Mouse (Mus musculus) heart, adult 11 months (tissue): Measurements from ENCODE around the gene Cbr3.
"Not testable (repeated sequence)": the region's sequence is repeated elsewhere in the genome, so short reads cannot be mapped to it uniquely, and the experiment has no call there.

Experiments used
- DNase-seq: peaks from one replicate; pipeline ENCODE4 v3.0.0; 2022

Gene Cbr3

DNA sequence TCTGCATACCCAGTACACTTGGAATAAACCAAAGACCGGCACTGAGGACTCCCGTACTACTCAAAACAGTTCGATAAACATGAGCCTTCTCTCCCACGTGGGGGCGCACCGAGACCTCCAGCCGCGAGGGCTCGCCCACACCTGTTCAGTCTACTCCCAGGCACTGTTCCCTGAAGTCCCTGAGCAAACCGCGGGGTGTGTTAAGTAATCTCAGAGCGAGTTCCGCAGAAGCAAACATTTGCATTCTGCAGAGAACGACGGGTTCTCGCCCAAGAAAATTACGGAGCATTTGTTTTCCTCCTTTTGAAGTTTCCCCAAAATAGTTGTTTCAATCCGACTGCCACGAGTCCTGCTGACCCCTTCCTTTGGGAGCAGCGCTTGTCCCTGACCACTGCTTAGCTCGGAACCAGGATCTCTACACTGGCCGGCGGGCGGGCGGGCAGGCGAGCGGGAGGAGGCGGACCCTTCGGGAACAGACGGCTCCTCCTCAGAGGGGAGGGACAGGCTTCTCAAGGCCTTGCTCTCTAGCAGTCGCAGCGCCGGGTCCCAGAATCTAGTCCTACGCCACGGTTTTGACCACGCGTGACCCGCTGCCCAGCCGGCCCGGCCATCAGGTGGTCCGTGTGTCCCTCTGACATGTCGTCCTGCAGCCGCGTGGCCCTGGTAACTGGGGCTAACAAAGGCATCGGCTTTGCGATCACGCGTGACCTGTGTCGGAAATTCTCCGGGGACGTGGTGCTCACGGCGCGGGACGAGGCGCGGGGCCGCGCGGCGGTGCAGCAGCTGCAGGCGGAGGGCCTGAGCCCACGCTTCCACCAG is at the start of gene Cbr3:
TSS of gene Cbr3 (plus strand) at position 527 of the 819 bp plus-strand sequence.
- DNase-seq, result peak; percentile 98

DNA sequence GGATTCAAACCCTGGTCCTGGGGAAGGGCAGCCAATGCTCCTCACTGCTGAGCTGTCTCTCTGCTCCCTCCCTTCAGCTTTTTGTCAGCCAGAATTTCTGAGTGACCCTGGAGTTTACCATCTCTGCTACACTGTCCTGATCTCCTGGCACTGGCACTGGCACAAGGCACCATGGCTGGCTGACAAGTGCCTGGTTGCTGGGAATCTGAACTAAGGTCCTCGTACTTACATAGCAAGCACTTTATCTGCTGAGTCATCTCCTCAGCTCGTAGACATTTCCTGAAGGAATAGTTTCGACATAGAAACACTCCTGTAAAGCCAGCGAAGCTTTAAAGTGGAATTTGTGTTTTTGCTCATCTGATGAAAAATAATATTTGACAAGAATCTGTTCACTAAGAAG is 39.0 kb upstream of the Cbr3 start:
- no peak for DNase-seq

- DNase-seq, result peak; percentile 75
Observed at GRCm38 (mm10) chr16:93648441-93649183, 34.4 kb upstream of the Cbr3 start.

DNA sequence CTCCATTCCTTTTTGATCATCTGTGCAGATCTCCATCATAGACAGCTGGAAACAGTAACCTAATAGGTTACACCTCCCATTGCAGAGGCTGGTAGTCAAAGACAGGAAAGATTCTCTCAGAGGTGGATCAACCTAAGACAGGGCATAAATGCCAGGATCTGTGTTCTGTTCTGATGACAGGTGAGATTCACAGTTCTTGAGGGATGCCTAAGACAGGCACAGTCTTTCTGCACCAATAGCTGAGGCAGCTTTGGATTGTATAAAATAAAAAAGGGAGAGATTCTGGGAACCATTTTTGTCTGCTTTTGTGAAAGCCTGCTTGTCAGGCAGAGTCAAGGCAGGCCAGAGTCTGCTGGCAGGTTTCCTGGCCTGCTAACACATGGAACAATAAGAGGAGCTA is 15.0 kb upstream of the Cbr3 start:
- DNase-seq, result no peak

DNA sequence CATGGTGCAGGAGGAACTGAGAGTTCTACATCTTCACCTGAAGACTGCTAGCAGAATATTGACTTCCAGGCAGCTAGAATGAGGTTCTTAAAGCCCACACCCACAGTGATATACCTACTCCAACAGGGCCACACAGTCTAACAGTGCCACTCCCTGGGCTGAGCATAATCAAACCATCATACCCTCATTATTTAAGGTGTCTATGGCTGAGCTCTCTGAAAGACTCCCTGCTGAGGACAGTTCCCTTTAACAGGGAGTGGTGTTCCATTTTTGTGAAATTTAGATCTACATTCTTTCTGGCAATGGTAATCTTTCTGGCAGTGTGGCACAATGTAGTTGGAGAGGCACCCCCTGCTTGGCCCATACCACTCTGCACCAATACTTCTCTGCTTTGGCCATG is 13.5 kb upstream of the Cbr3 start:
- no peak for DNase-seq

GRCm38 (mm10) chr16:93670466-93670865 is 12.5 kb upstream of the Cbr3 start:
- not testable (repeated sequence) for DNase-seq

GRCm38 (mm10) chr16:93671064-93671463 is 12.0 kb upstream of the Cbr3 start:
- DNase-seq, result no peak

DNA sequence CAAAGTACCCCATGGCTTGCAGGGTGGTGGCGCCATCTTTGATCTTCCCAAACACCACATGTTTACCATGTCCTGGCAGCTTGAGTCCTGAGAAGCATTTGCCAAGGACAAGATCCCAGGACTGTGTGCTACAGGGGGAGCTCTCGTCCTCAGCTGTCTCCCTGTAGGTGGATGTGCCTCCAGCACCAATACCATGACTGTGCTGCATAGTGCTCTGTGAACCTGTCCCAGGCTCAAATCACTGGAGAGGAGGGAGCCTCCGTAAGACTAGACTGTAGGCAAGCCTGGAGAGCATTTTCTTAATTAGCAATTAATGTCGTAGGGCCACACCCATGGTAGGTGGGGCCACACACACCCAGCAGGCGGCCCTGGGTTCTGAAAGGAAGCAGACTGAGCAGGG is 6.6 kb upstream of the Cbr3 start:
- peak; percentile 79 for DNase-seq

DNA sequence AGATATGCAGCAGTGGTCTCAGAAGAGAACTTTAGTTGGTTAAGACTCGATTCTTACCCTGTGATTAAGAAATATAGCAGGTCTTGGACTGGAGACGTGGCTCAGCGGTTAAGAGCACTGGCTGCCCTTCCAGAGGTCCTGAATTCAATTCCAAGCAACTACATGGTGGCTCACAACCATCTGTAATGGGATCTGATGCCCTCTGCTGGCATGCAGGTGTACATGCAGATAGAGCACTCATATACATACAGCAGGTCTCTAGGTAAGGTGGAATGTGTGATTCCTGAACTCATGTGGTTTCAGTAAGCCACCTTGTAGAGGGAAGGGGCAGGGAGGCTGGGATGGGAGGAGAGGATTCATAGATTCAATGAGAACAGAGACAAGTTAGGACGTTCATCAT is 4.8 kb upstream of the Cbr3 start:
- no peak for DNase-seq

DNA sequence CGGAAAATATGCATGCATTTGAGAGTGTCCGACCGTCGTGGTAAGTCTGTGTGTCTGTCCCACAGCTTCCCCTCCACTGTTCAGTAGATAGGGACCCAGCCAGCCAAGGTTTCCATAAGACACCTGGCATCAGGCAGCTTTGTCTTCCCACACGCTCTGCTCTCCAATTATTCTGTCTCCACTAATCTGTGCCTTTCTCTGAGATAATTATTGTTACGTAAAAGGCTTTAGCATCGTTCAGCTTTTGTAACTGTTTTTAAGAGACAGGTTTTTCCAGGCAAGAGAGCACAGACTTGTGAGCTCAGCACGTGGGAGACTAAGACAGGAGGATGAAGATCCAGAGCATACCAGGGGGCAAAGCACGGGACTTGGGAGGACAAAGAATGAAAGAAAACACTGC is 3.9 kb upstream of the Cbr3 start:
- peak; percentile 74 for DNase-seq

DNA sequence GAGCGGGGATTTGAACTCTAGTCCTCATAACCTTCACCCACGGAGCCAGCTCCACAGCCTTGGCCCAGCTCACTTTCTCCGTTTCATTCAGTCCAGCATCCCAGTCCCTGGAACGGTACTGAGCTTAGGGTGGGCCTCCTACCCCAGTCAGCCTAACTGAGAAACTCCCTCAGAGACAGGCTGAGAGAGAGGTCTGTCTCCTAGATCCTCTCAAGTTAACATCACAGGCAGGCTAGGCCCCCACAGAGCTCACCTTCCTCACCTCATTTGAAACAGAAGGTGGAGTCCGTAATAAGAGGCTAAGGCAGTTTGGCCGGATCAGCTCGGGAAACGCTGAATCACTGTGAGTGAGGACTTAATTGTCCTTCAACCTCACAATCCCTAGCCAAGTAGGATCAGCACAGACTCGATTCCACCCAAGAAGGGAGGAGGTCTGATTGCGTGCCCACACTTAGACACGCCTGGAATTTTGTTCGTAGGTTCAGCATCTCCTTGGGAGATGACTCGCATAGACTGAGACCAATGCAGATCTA is 793 bp upstream of the Cbr3 start:
- DNase-seq, result peak; percentile 89

DNA sequence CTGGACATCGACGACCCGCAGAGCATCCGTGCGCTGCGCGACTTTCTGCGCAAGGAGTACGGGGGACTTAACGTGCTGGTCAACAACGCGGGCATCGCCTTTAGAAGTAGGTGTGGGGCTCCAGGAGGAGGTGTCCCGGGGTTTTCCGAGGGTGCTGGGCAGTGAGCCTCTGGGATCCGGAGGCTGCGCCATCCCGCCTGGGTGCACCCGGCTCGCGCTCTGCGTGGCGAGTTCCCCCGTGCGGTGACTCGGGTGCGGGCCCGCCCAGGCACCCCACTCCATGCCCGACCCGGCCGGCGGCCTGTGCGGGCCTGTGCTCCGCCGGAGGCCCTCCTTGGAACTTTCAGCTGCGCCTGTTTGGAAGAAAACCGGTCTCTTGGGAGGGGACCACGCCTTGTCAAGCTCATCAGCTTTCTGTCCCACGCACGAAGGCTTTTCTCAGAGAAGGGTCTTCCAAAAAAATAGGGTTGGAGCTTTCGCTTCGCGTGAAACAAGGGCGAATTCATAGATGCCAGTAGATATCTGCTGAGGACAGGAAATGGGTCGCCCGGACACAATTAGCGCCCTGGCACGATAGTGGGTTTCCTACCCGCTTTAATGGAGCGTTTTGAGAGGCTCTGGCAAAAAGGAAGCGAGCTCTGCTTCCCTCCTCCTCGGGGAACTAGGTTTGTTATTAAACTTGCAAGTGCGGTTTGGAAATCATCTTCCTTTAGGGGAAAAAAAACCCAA is 657 bp downstream of the Cbr3 start:
- DNase-seq, result peak; percentile 94

GRCm38 (mm10) chr16:93684441-93684840 is 1.4 kb downstream of the Cbr3 start:
- DNase-seq, result peak; percentile 81

DNA sequence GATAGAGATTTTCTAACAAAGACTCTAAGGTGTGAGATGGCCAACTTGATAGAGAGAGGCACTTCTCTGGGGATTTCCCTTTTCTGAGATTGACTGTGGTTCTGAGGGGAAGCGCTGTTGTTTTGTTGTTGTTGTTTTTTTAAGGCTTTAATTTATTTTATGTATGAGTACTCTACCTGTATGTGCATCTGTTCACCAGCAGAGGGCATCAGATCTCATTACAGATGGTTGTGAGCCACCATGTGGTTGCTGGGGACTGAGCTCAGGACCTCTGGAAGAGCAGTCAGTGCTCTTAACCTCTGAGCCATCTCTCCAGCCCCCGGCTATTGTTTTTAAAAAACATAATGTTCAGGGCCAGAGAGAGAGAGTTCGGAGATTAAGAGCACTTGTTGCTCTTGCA is 2.8 kb downstream of the Cbr3 start:
- not testable (repeated sequence) for DNase-seq

- peak; percentile 79 for DNase-seq
Observed at GRCm38 (mm10) chr16:93686421-93686820, 3.4 kb downstream of the Cbr3 start.

- peak; percentile 76 for DNase-seq
Observed at GRCm38 (mm10) chr16:93686945-93687344, 3.9 kb downstream of the Cbr3 start.

DNA sequence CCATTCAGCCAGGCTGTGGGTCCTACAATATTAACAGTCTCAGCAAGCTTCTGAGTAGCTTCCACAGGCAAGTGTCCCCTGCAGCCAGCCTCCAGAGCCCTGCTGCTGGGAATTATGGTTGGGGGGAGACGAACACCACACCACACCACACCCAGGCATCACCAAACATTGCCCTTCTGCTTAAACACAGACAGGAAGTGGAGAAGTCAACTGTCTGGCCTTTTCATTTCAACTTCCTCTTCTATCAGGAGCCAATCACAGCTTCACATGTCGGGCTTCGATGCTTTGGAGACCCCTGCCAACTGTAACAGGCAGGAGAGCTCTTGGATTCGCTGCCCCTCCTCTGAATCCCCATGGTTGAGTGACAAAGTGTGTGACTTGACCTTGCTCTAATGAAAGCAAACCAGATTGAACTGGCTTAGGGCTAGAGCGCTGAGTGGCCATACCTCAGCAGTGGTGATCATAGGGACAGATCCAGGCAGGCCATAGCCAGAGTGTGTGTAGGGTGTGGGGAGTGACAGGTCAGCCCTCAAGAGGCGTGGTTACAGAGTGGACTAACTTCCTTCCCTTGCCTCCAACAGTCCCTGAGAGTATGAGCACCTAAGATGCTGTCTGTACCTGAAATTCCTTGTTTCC is 8.3 kb downstream of the Cbr3 start:
- DNase-seq, result peak; percentile 70

DNA sequence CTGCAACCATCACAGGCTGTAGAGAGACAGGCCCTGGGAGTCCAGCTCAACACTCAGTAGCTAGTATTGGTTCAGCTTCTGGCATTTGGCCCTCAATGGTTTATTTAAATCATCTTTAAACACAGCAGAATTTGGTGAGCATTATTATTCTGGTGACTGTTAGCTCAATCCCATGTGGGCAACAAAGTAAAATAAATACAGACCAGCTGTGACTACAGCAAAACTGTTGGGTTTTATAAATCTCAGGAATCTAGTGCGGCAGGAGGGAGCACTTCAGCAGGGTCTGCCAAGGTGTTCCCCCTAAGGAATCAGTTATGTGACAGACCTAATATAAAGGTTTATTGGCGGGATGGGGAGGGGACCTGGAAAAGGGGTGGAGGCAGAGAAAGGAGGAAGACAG is 9.7 kb downstream of the Cbr3 start:
- no peak for DNase-seq

GRCm38 (mm10) chr16:93707116-93707515 is 24.1 kb downstream of the Cbr3 start:
- no peak for DNase-seq

- no peak for DNase-seq
Observed at GRCm38 (mm10) chr16:93709217-93709616, 26.2 kb downstream of the Cbr3 start.

GRCm38 (mm10) chr16:93710924-93711323 is 27.9 kb downstream of the Cbr3 start:
- DNase-seq, result peak; percentile 98

GRCm38 (mm10) chr16:93711411-93712188 is 28.6 kb downstream of the Cbr3 start, which contains the start of gene Dop1b:
Gene Dop1b, plus strand, starts transcription at chr16:93711904.
- DNase-seq, result peak; percentile 100
